Mouse (Mus musculus) central nervous system, embryonic 14 days (tissue): ENCODE results near the gene Kdsr. TPM values are rescaled to one million over a fixed set of nuclear protein-coding genes. Genes with fewer than 3 reads are reported as not detected.

Experiments used
- polyA plus RNA-seq: library from polyadenylated mRNA; depleted of rRNA; stranded (reverse); fragments of >200 nt; gene quantifications from 2 replicates; pipeline ENCODE4 v1.2.3, GENCODE M21; 2012; rRNA removed

The Kdsr gene
- 9.1 and 9.2 TPM in 2 replicates for polyA plus RNA-seq

GRCm38 (mm10) chr1:106759572-106760435 lies at the start of gene Kdsr:
TSS of gene Kdsr (minus strand) at chr1:106759727.

GRCm38 (mm10) chr1:106796542-106796924 lies 37.0 kb upstream of the Kdsr start, which contains the start of gene Vps4b:
TSS of gene Vps4b (minus strand) at chr1:106796728.

GRCm38 (mm10) chr1:106713621-106714529 lies 45.7 kb downstream of the Kdsr start, which contains the start of gene Bcl2:
TSS of gene Bcl2 (minus strand) at chr1:106714274.

Other genes with a start within 250 kb of the Kdsr start
- gene Bcl2, start 45.5 kb downstream of the Kdsr start, polyA plus RNA-seq, result 4.6 and 5.3 TPM in 2 replicates
- gene Vps4b, start 37.0 kb upstream of the Kdsr start, polyA plus RNA-seq, result 29.4 and 31.6 TPM in 2 replicates
- gene Serpinb5, start 101.4 kb upstream of the Kdsr start, polyA plus RNA-seq, result 0.02 and 0.49 TPM in 2 replicates
- gene Serpinb12, start 174.7 kb upstream of the Kdsr start, polyA plus RNA-seq, result 0.45 TPM in 1 of 2 replicates, not detected in the other
- gene Serpinb13, start 221.3 kb upstream of the Kdsr start, polyA plus RNA-seq, result not detected in 2 replicates